8 mouse cellular contexts compared by ENCODE assay signal in genomic region chr7:99215347-99215855, GRCm38 (mm10). TPM values are rescaled to one million over a fixed set of nuclear protein-coding genes. Genes with fewer than 3 reads are reported as not detected.
DNase-seq lines count a peak whose midpoint lies in the region; ATAC-seq lines count a peak whose summit lies in the region.

No protein-coding gene starts in this region.

- 67% methylated on average over 8 of the region's 8 CpGs for WGBS in neural tube, embryonic 11.5 days
- 82% methylated on average over 8 of the region's 8 CpGs for WGBS in neural tube, embryonic 15.5 days

- DNase-seq in neural tube, embryonic 11.5 days (ENCODE audit: low spot score): peak; percentile 7
- peak; percentile 57 for DNase-seq in gastrocnemius, adult 18-20 months (ENCODE audit: low spot score)
- DNase-seq in kidney, adult 8-10 months: peak; percentile 71 to 73
- DNase-seq in urinary bladder, postnatal 36 days (ENCODE audit: low spot score in 2 of 2): peak; percentile 62 to 67
- no peak for DNase-seq in ovary, postnatal 14 days (ENCODE audit: low spot score)
- DNase-seq in cerebellum, adult 18-20 months: no peak
- no peak for DNase-seq in layer of hippocampus, postnatal 36 days

- H3K4me1 ChIP-seq in neural tube, embryonic 11.5 days (ENCODE audit: control insufficient read depth, insufficient read depth, low read length): no peaks in the 10 kb centered on the region
- no peaks in the 10 kb centered on the region for H3K4me1 ChIP-seq in neural tube, embryonic 15.5 days

- no peaks in the 10 kb centered on the region for H3K36me3 ChIP-seq in neural tube, embryonic 11.5 days (ENCODE audit: control insufficient read depth, insufficient read depth, low read length)
- H3K36me3 ChIP-seq in neural tube, embryonic 15.5 days: no peaks in the 10 kb centered on the region

- no peak overlapping the region for H3K27ac ChIP-seq in neural tube, embryonic 11.5 days (ENCODE audit: low read depth, low read length)
- no peak overlapping the region for H3K27ac ChIP-seq in neural tube, embryonic 15.5 days (replicated peaks)

- H3K4me2 ChIP-seq in neural tube, embryonic 11.5 days (ENCODE audit: low read depth): no peak overlapping the region
- H3K4me2 ChIP-seq in neural tube, embryonic 15.5 days: no peak overlapping the region

- no peak for ATAC-seq in neural tube, embryonic 11.5 days (ENCODE audit: insufficient read depth, low FRiP score, low TSS enrichment)
- ATAC-seq in neural tube, embryonic 15.5 days (ENCODE audit: low FRiP score): no peak

- no peak overlapping the region for H3K9ac ChIP-seq in neural tube, embryonic 11.5 days (ENCODE audit: low read length)
- H3K9ac ChIP-seq in neural tube, embryonic 15.5 days (replicated peaks): no peak overlapping the region

- H3K27me3 ChIP-seq in neural tube, embryonic 11.5 days (ENCODE audit: control insufficient read depth, insufficient read depth, low read length): no peaks in the 10 kb centered on the region
- H3K27me3 ChIP-seq in neural tube, embryonic 15.5 days (replicated peaks): no peaks in the 10 kb centered on the region

- H3K4me3 ChIP-seq in neural tube, embryonic 11.5 days (ENCODE audit: low read depth, low read length): no peak overlapping the region
- no peak overlapping the region for H3K4me3 ChIP-seq in neural tube, embryonic 15.5 days (replicated peaks)

- H3K9me3 ChIP-seq in neural tube, embryonic 11.5 days (ENCODE audit: control insufficient read depth, low read length): no peaks in the 10 kb centered on the region
- H3K9me3 ChIP-seq in neural tube, embryonic 15.5 days (replicated peaks): no peaks in the 10 kb centered on the region

RNA-seq across cellular contexts. Expression of gene Mogat2, which starts 23.0 kb away (rescaled TPM):
- 10.1 and 10.3 TPM in 2 replicates for polyA plus RNA-seq in neural tube, embryonic 11.5 days (2014; fragmentation: Nextera tagmentation; extraction: Ambion mirVana)
- 1.1 and 4.1 TPM in 2 replicates for polyA plus RNA-seq in neural tube, embryonic 15.5 days (2015; fragmentation: Nextera tagmentation; extraction: Ambion mirVana)
- not detected for total RNA-seq in gastrocnemius, adult 18-20 months (2021)
- total RNA-seq in layer of hippocampus, postnatal 36 days (2021): not detected

RNA-seq across cellular contexts. Expression of gene Dgat2, which starts 32.9 kb away (rescaled TPM):
- polyA plus RNA-seq in neural tube, embryonic 11.5 days (2014; fragmentation: Nextera tagmentation; extraction: Ambion mirVana): 12.7 and 15.5 TPM in 2 replicates
- polyA plus RNA-seq in neural tube, embryonic 15.5 days (2015; fragmentation: Nextera tagmentation; extraction: Ambion mirVana): 23.1 and 24.9 TPM in 2 replicates
- 10 to 100 TPM; 41.9 to 56.0 TPM for total RNA-seq in gastrocnemius, adult 18-20 months (2021)
- total RNA-seq in layer of hippocampus, postnatal 36 days (2021): 100 to 1,000 TPM in 1 of 2 experiments, 10 to 100 TPM in 1; 94.3 to 106 TPM

RNA-seq across cellular contexts. Expression of gene Map6, which starts 51.8 kb away (rescaled TPM):
- 46.7 and 57.0 TPM in 2 replicates for polyA plus RNA-seq in neural tube, embryonic 11.5 days (2014; fragmentation: Nextera tagmentation; extraction: Ambion mirVana)
- 120 and 146 TPM in 2 replicates for polyA plus RNA-seq in neural tube, embryonic 15.5 days (2015; fragmentation: Nextera tagmentation; extraction: Ambion mirVana)
- 1 to 10 TPM; 4.7 to 5.7 TPM for total RNA-seq in gastrocnemius, adult 18-20 months (2021)
- total RNA-seq in layer of hippocampus, postnatal 36 days (2021): 100 to 1,000 TPM; 102 to 105 TPM

Comparison
In these comparisons a context has a peak if more than half of its experiments do, and no peak if none do; other contexts are left out.
1. DNase-seq: peak in neural tube, embryonic 11.5 days (single experiment), gastrocnemius, adult 18-20 months (single experiment), kidney, adult 8-10 months (2 of 2) and urinary bladder, postnatal 36 days (2 of 2); none in ovary, postnatal 14 days (single experiment), cerebellum, adult 18-20 months (0 of 2) and layer of hippocampus, postnatal 36 days (0 of 2).
2. RNA of gene Map6, which starts 51.8 kb away (total RNA-seq): 102 to 105 TPM in layer of hippocampus, postnatal 36 days; 4.7 to 5.7 TPM in gastrocnemius, adult 18-20 months; every median in the first group is over 10 times any median in the second.